Mouse (Mus musculus): ENCODE measurements at regions not wholly inside any gene's neighbourhood (a gene's known extent, or its start where the extent isn't known, plus 50 kb on each side); places are given as distances from the start of the nearest gene placed in this dataset.
"Not testable (repeated sequence)": the region's sequence is repeated elsewhere in the genome, so short reads cannot be mapped to it uniquely, and the experiment has no call there.

DNA sequence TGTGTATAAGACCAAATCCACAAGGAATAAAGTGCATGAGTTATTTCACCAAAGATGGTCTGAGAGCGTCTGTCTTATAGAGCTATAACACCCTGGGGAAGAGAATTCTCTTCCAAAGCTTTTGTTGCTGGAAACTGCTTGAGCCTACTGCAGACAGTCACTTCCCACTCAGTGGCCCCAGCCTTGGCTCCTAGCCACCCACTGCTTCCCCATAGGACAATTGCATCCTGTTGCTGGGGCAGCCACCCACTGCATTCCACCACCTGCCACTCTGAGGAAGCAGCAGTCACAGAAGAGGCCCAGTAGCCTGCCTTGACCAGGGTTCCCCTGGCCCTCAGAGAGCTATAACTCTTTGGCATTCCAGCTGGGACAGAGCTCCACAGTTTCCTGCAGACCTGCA, 409.3 kb downstream of the Tox3 start:
- H3K27me3 ChIP-seq (ENCODE audit: control insufficient read depth, insufficient read depth, low read length), result no peaks in the 10 kb centered on the region

DNA sequence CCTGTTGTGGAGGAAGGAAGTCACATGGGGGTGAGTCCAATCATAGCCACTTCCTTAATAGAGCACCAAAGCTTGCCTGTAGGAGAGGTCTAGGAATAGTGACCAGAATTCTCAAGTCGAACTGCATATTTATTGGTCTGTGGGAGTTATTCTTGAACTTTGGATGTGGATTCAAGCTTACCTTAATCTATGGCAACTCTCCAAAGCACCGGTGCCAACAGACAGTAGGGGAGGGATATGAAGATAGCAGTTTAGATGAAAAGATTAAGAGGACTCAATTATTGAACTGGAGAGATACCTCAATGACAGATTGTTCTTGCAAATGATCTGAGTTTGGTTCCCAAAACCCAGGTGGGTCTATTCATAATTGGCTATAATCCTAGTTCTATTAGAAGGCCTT, 413.6 kb downstream of the Tox3 start:
- H3K36me3 ChIP-seq (ENCODE audit: control insufficient read depth, insufficient read depth, low read length), result no peaks in the 10 kb centered on the region
- H3K27me3 ChIP-seq (ENCODE audit: control insufficient read depth, insufficient read depth, low read length), result no peaks in the 10 kb centered on the region
- H3K27ac ChIP-seq (replicated peaks; ENCODE audit: insufficient read depth, low read depth, low read length), result no peak overlapping the region
- H3K9ac ChIP-seq (ENCODE audit: low read depth, low read length), result no peak overlapping the region
- H3K79me2 ChIP-seq (ENCODE audit: control insufficient read depth, insufficient read depth, low read length), result no peaks in the 10 kb centered on the region
- H3K4me1 ChIP-seq (ENCODE audit: control insufficient read depth, insufficient read depth, low read length), result no peaks in the 10 kb centered on the region
- TF ChIP-seq CTCF (IDR thresholded peaks at IDR 0.05; ENCODE audit: low read depth, low read length), result no peak
- no peak for TF ChIP-seq POLR2A (IDR thresholded peaks at IDR 0.05; ENCODE audit: extremely low read depth, insufficient read depth, low read length)
- no peak for DNase-seq (ENCODE audit: extremely low read depth, low read depth, low spot score)
- H3K4me3 ChIP-seq (ENCODE audit: insufficient read depth, low read depth, low read length), result no peak overlapping the region
- whole genome bisulfite sequencing, result 83% methylated on average over 2 of the region's 2 CpGs

More for the DNA sequence above, 409.3 kb downstream of the Tox3 start:
- Histone ChIP-seq H3K4me1 (ENCODE audit: control insufficient read depth, insufficient read depth, low read length) (no peaks in the 10 kb centered on the region), H3K79me2 (ENCODE audit: control insufficient read depth, insufficient read depth, low read length) (no peaks in the 10 kb centered on the region), H3K27ac (replicated peaks; ENCODE audit: insufficient read depth, low read depth, low read length) (no peak overlapping the region), H3K36me3 (ENCODE audit: control insufficient read depth, insufficient read depth, low read length) (no peaks in the 10 kb centered on the region), H3K4me3 (ENCODE audit: insufficient read depth, low read depth, low read length) (no peak overlapping the region), H3K9ac (ENCODE audit: low read depth, low read length) (no peak overlapping the region)
- TF ChIP-seq POLR2A (IDR thresholded peaks at IDR 0.05; ENCODE audit: extremely low read depth, insufficient read depth, low read length) (no peak), CTCF (IDR thresholded peaks at IDR 0.05; ENCODE audit: low read depth, low read length) (no peak)
- DNase-seq (ENCODE audit: extremely low read depth, low read depth, low spot score), result no peak
- WGBS, result 93% methylated on average over 1 of the region's 1 CpGs

DNA sequence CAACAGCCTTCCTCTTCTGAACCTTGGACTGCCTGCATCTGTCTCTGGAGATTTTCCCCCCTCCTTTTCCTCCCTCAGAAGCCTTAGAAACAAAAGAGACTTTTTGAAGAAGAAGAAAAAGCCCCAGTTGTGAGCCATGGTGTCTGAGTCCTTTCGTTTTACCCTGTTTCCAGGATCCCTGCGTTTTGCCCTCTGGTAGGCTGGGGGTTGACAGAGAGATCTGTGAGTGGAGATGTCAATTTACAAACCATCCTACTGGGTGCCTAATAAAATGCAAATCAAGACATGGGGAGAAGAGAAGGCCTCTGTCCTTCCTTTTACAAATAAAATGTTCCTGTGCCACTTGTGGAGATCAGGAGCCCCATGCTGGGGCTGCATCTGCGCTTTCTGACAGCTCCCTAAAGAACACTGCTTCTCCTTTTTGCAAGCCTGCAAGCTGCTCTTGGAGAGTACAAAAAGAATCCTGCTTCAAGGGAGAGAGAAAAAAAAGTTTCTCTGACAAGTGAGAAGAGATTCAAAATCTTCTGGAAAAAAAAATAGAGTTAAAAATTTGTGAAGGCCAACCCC, 421.4 kb downstream of the Tox3 start:
- no peaks in the 10 kb centered on the region for H3K79me2 ChIP-seq (ENCODE audit: control insufficient read depth, insufficient read depth, low read length)
- no peak overlapping the region for H3K9ac ChIP-seq (ENCODE audit: low read depth, low read length)
- H3K4me1 ChIP-seq (ENCODE audit: control insufficient read depth, insufficient read depth, low read length), result no peaks in the 10 kb centered on the region
- no peaks in the 10 kb centered on the region for H3K27me3 ChIP-seq (ENCODE audit: control insufficient read depth, insufficient read depth, low read length)
- no peak overlapping the region for H3K27ac ChIP-seq (replicated peaks; ENCODE audit: insufficient read depth, low read depth, low read length)
- DNase-seq (ENCODE audit: extremely low read depth, low read depth, low spot score), result no peak
- TF ChIP-seq CTCF (IDR thresholded peaks at IDR 0.05; ENCODE audit: low read depth, low read length) (no peak), POLR2A (IDR thresholded peaks at IDR 0.05; ENCODE audit: extremely low read depth, insufficient read depth, low read length) (no peak)
- no peak overlapping the region for H3K4me3 ChIP-seq (ENCODE audit: insufficient read depth, low read depth, low read length)
- H3K36me3 ChIP-seq (ENCODE audit: control insufficient read depth, insufficient read depth, low read length), result no peaks in the 10 kb centered on the region
- 38% methylated on average over 3 of the region's 3 CpGs for WGBS

DNA sequence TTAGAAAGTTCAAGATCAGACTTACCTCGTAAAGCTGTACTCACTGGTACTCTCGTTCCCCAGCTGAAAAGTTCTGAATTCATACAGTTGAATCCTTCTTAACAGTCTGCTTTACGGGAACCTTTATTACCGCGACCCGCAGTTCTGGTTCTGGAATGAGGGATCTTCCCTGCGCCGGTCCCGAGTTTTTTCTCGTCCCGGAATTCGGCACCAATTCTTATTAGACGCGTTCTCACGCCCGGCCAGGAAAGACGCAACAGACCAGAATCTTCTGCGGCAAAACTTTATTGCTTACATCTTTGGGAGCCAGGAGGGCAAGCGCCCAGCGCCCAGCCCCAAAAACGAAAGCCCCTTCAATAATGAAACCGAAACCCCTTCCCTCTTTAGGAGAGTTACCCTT, 423.4 kb downstream of the Tox3 start:
- not testable (repeated sequence) for H3K36me3 ChIP-seq (ENCODE audit: control insufficient read depth, insufficient read depth, low read length); H3K27me3 ChIP-seq (ENCODE audit: control insufficient read depth, insufficient read depth, low read length); H3K27ac ChIP-seq (replicated peaks; ENCODE audit: insufficient read depth, low read depth, low read length); H3K79me2 ChIP-seq (ENCODE audit: control insufficient read depth, insufficient read depth, low read length); H3K4me3 ChIP-seq (ENCODE audit: insufficient read depth, low read depth, low read length); H3K9ac ChIP-seq (ENCODE audit: low read depth, low read length); H3K4me1 ChIP-seq (ENCODE audit: control insufficient read depth, insufficient read depth, low read length); DNase-seq (ENCODE audit: extremely low read depth, low read depth, low spot score)
- 100% methylated on average over 5 of the region's 22 CpGs for WGBS

DNA sequence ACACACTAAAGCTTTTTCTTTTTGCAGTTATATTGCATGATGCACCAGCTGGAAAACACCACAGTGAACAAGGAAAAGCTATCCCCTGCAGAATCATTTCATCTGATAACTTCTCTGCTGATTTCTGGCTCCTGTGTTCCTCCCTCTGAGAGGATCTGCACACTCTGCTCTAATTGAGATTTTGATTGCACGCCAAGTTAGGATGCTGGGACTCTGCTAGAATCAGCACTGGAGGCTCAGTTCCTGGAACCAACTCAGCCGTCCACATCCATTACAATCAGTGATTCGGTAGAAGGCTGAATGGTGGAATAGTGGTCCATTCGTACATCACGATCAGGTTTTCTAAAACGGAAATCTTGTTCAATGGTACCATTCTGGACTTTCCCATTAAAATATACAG, 434.1 kb downstream of the Tox3 start:
- 85% methylated on average over 6 of the region's 6 CpGs for WGBS
- DNase-seq (ENCODE audit: extremely low read depth, low read depth, low spot score), result no peak
- no peak overlapping the region for H3K9ac ChIP-seq (ENCODE audit: low read depth, low read length)
- no peaks in the 10 kb centered on the region for H3K4me1 ChIP-seq (ENCODE audit: control insufficient read depth, insufficient read depth, low read length)
- no peaks in the 10 kb centered on the region for H3K27me3 ChIP-seq (ENCODE audit: control insufficient read depth, insufficient read depth, low read length)
- H3K4me3 ChIP-seq (ENCODE audit: insufficient read depth, low read depth, low read length), result no peak overlapping the region
- H3K79me2 ChIP-seq (ENCODE audit: control insufficient read depth, insufficient read depth, low read length), result no peaks in the 10 kb centered on the region
- no peaks in the 10 kb centered on the region for H3K36me3 ChIP-seq (ENCODE audit: control insufficient read depth, insufficient read depth, low read length)
- TF ChIP-seq CTCF (IDR thresholded peaks at IDR 0.05; ENCODE audit: low read depth, low read length) (no peak), POLR2A (IDR thresholded peaks at IDR 0.05; ENCODE audit: extremely low read depth, insufficient read depth, low read length) (no peak)
- no peak overlapping the region for H3K27ac ChIP-seq (replicated peaks; ENCODE audit: insufficient read depth, low read depth, low read length)

DNA sequence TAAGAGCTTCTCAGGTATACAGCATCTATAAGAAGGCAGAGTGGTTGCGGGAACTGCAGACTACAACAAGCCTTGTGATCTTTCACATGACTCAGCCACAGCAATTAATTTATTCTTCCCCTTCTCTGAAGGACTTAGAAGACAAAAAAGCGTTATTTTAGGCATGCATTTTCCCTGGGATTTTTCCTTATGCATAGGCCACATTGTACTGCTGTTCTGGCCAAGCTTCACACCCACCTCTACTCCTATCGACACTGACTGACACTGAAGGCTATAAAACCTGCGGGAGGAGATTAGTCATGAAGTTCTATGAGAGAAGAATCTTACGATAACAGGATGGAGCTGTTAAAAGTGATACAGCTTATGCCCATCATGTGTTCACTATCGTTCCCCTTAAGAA, 441.9 kb downstream of the Tox3 start:
- DNase-seq (ENCODE audit: extremely low read depth, low read depth, low spot score), result no peak
- TF ChIP-seq POLR2A (IDR thresholded peaks at IDR 0.05; ENCODE audit: extremely low read depth, insufficient read depth, low read length) (no peak), CTCF (IDR thresholded peaks at IDR 0.05; ENCODE audit: low read depth, low read length) (no peak)
- WGBS, result 84% methylated on average over 6 of the region's 6 CpGs
- no peak overlapping the region for H3K4me3 ChIP-seq (ENCODE audit: insufficient read depth, low read depth, low read length)
- H3K36me3 ChIP-seq (ENCODE audit: control insufficient read depth, insufficient read depth, low read length), result no peaks in the 10 kb centered on the region
- no peaks in the 10 kb centered on the region for H3K4me1 ChIP-seq (ENCODE audit: control insufficient read depth, insufficient read depth, low read length)
- H3K9ac ChIP-seq (ENCODE audit: low read depth, low read length), result no peak overlapping the region
- no peaks in the 10 kb centered on the region for H3K27me3 ChIP-seq (ENCODE audit: control insufficient read depth, insufficient read depth, low read length)
- H3K79me2 ChIP-seq (ENCODE audit: control insufficient read depth, insufficient read depth, low read length), result no peaks in the 10 kb centered on the region
- no peak overlapping the region for H3K27ac ChIP-seq (replicated peaks; ENCODE audit: insufficient read depth, low read depth, low read length)
